Mouse (Mus musculus) limb, embryonic 14.5 days (tissue): ENCODE measurements at regions not wholly inside any gene's neighbourhood (a gene's known extent, or its start where the extent isn't known, plus 50 kb on each side); places are given as distances from the start of the nearest gene placed in this dataset.
A peak's percentile ranks its signal among the peaks of the same experiment; 100 is the strongest.

Experiments used
- ATAC-seq: fragments of 200-750 bp; cut with Nextera tagmentation; 2 replicates; pipeline ENCODE4 v1.8.0; 2017; ENCODE audit warnings: low read depth, moderate number of reproducible peaks, moderate TSS enrichment; ENCODE audit not compliant: low FRiP score
- DNase-seq: peaks from one replicate; pipeline ENCODE4 v3.0.0-alpha.2; 2015; ENCODE audit warnings: low spot score
- H3K27ac ChIP-seq: fragments of 300-500 bp; sonication (generic); replicated peaks from 2 replicates; pipeline ENCODE4 v1.5.1; 2014; ENCODE audit warnings: low read depth, mild to moderate bottlenecking, low read length, moderate library complexity, mixed read lengths
- H3K27me3 ChIP-seq: fragments of 300-500 bp; sonication (generic); 2 replicates; pipeline ENCODE4 v1.6.1; 2014; ENCODE audit warnings: low read length, mixed read lengths; ENCODE audit not compliant: control insufficient read depth, insufficient read depth
- H3K36me3 ChIP-seq: fragments of 300-500 bp; sonication (generic); 2 replicates; pipeline ENCODE4 v1.6.1; 2014; ENCODE audit warnings: mild to moderate bottlenecking, low read length, moderate library complexity, mixed read lengths; ENCODE audit not compliant: control insufficient read depth, insufficient read depth
- H3K4me1 ChIP-seq: fragments of 300-500 bp; sonication (generic); 2 replicates; pipeline ENCODE4 v1.6.1; 2014; ENCODE audit warnings: antibody characterized with exemption, low read length, mixed read lengths; ENCODE audit not compliant: control insufficient read depth, insufficient read depth
- H3K4me2 ChIP-seq: fragments of 300-500 bp; sonication (generic); replicated peaks from 2 replicates; pipeline ENCODE4 v1.6.1; 2014; ENCODE audit warnings: low read depth, mild to moderate bottlenecking, low read length, moderate library complexity; ENCODE audit not compliant: severe bottlenecking
- H3K4me3 ChIP-seq: fragments of 300-500 bp; sonication (generic); replicated peaks from 2 replicates; pipeline ENCODE4 v1.5.1; 2014; ENCODE audit warnings: low read length
- H3K9ac ChIP-seq: fragments of 300-500 bp; sonication (generic); 2 replicates; pipeline ENCODE4 v1.6.1; 2014; ENCODE audit warnings: mild to moderate bottlenecking, low read depth, low read length, moderate library complexity; ENCODE audit not compliant: severe bottlenecking
- H3K9me3 ChIP-seq: fragments of 300-500 bp; sonication (generic); 2 replicates; pipeline ENCODE4 v1.6.1; 2016; ENCODE audit warnings: low read length; ENCODE audit not compliant: control insufficient read depth
- POLR2A ChIP-seq: fragments of 200-500 bp; IDR thresholded peaks from 2 replicates; pipeline ENCODE4 v1.8.0; 2012; ENCODE audit warnings: inconsistent platforms, mild to moderate bottlenecking, moderate library complexity, borderline replicate concordance; ENCODE audit not compliant: insufficient read depth, insufficient read length; ENCODE audit errors: extremely low read depth
- WGBS: fragments of 180-500 bp; shearing (Covaris S2); extraction: QIAGEN DNeasy Blood & Tissue Kit; methylation state at CpG from one replicate; pipeline ENCODE4 v1.1.7; 2014; 5-methylcytosine and 5-hydroxymethylcytosine counted together

GRCm38 (mm10) chr16:95814513-95815118 is 112.7 kb downstream of the Ets2 start:
- no peaks in the 10 kb centered on the region for H3K4me1 ChIP-seq
- DNase-seq (no peak), ATAC-seq (no peak)
- H3K27me3 ChIP-seq: no peaks in the 10 kb centered on the region
- WGBS: 82% methylated on average over 9 of the region's 9 CpGs
- H3K9ac ChIP-seq: no peak overlapping the region
- no peak for TF ChIP-seq POLR2A
- H3K4me3 ChIP-seq: no peak overlapping the region
- no peak overlapping the region for H3K27ac ChIP-seq
- H3K9me3 ChIP-seq: peaks cover 12% of the 10 kb centered on the region
- no peak overlapping the region for H3K4me2 ChIP-seq
- H3K36me3 ChIP-seq: no peaks in the 10 kb centered on the region

GRCm38 (mm10) chr16:95811092-95811491 is 109.2 kb downstream of the Ets2 start:
- Histone ChIP-seq H3K4me1 (peaks cover 6% of the 10 kb centered on the region; the same call in 1 of the 2 replicates), H3K27me3 (no peaks in the 10 kb centered on the region), H3K9me3 (no peaks in the 10 kb centered on the region), H3K4me2 (no peak overlapping the region), H3K4me3 (no peak overlapping the region), H3K36me3 (no peaks in the 10 kb centered on the region), H3K9ac (no peak overlapping the region), H3K27ac (peak overlapping the region; percentile 26; the same call in 1 of the 2 replicates)
- DNase-seq (no peak), ATAC-seq (no peak)
- no peak for TF ChIP-seq POLR2A
- WGBS: 67% methylated on average over 6 of the region's 6 CpGs

- Histone ChIP-seq H3K4me2 (no peak overlapping the region), H3K36me3 (no peaks in the 10 kb centered on the region), H3K27ac (no peak overlapping the region), H3K9me3 (no peaks in the 10 kb centered on the region), H3K27me3 (no peaks in the 10 kb centered on the region), H3K4me1 (peaks cover 6% of the 10 kb centered on the region; the same call in 1 of the 2 replicates), H3K9ac (no peak overlapping the region), H3K4me3 (no peak overlapping the region)
- DNase-seq (no peak), ATAC-seq (no peak)
- TF ChIP-seq POLR2A: no peak
- 92% methylated on average over 21 of the region's 21 CpGs for WGBS
Observed at GRCm38 (mm10) chr16:95809127-95809876, 107.4 kb downstream of the Ets2 start.

- Histone ChIP-seq H3K9me3 (no peaks in the 10 kb centered on the region), H3K4me2 (no peak overlapping the region), H3K9ac (no peak overlapping the region), H3K4me3 (no peak overlapping the region), H3K4me1 (peaks cover 6% of the 10 kb centered on the region), H3K36me3 (no peaks in the 10 kb centered on the region), H3K27ac (no peak overlapping the region), H3K27me3 (no peaks in the 10 kb centered on the region)
- DNase-seq (no peak), ATAC-seq (no peak)
- 49% methylated on average over 5 of the region's 5 CpGs for WGBS
- TF ChIP-seq POLR2A: no peak
Observed at GRCm38 (mm10) chr16:95806510-95806909, 104.6 kb downstream of the Ets2 start.

- Histone ChIP-seq H3K4me1 (peaks cover 19% of the 10 kb centered on the region), H3K27me3 (no peaks in the 10 kb centered on the region), H3K27ac (no peak overlapping the region), H3K4me2 (no peak overlapping the region), H3K36me3 (no peaks in the 10 kb centered on the region), H3K9me3 (no peaks in the 10 kb centered on the region), H3K9ac (no peak overlapping the region), H3K4me3 (no peak overlapping the region)
- 39% methylated on average over 1 of the region's 1 CpGs for WGBS
- no peak for DNase-seq
- TF ChIP-seq POLR2A: no peak
- ATAC-seq: no peak
Observed at GRCm38 (mm10) chr16:95804199-95804598, 102.3 kb downstream of the Ets2 start.
